Mouse (Mus musculus) gastrocnemius, adult 2 months (tissue): Measurements from ENCODE around the gene Slc8a2. TPM values are rescaled to one million over a fixed set of nuclear protein-coding genes. Genes with fewer than 3 reads are reported as not detected.
A peak's percentile ranks its signal among the peaks of the same experiment; 100 is the strongest.

Experiments
- DNase-seq: peaks from one replicate; pipeline ENCODE4 v3.0.0; 2022
- H3K27ac ChIP-seq: fragments of 200-600 bp; 2 replicates; pipeline ENCODE4 v1.8.1; 2022; ENCODE audit warnings: mild to moderate bottlenecking
- H3K4me3 ChIP-seq: fragments of 200-600 bp; 2 replicates; pipeline ENCODE4 v1.8.1; 2022; ENCODE audit warnings: mild to moderate bottlenecking, moderate library complexity
- CTCF ChIP-seq: fragments of 200-600 bp; IDR thresholded peaks from 2 replicates; pipeline ENCODE4 v1.8.1; 2022; ENCODE audit warnings: antibody characterized with exemption, mild to moderate bottlenecking, moderate library complexity
- intact Hi-C: fragments of 180-260 bp; cut with DNase I; formaldehyde crosslinking; loops from one replicate; pipeline ENCODE4 v1.15.1; 2025
- long read RNA-seq, 2 experiments: library from polyadenylated mRNA; stranded (forward); transcript quantifications; one replicate each; pipeline ENCODE4 v2.0.0; 2021
- total RNA-seq, 2 experiments: library from RNA; stranded (reverse); gene quantifications; 2 replicates each; pipeline ENCODE4 v1.2.3; 2021

Slc8a2 gene
- under 1 TPM; 0.08 to 0.28 TPM for total RNA-seq
- long read RNA-seq, experiment 1, full-length matches to known transcripts: 1 of 1 reads
- long read RNA-seq, experiment 1, partial matches to known transcripts: 0 of 1 reads
- long read RNA-seq, experiment 1, other reads (novel, unspliced or antisense): 0 of 1 reads
- long read RNA-seq, experiment 2: 0 reads

DNA sequence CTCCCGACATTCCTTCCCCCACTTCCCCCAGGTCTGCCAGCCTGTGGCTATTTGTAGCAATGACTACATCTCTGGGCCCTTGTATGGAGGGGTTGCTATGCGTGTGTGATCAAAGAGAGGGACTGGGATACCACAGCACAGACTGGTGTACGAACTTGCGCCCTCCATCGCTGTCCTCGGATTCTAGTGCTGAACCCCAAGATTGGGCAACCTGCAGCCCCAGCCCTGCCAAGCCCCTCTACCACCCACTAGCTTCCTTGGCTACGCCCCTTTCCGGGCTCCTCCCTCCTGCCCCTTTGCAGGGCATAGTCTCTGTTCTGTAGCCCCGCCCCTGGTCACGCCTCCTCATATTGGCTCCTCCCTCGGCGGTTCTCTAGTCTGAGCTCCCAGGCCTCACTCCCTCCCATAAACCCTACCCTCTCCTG lies at the start of gene Slc8a2:
TSS of gene Slc8a2 (plus strand) at position 406 of the 425 bp plus-strand sequence.
- peak; percentile 85 for DNase-seq
- Histone ChIP-seq H3K27ac (peak within 1 kb of the TSS; percentile 84), H3K4me3 (peak within 1 kb of the TSS; percentile 75)
- intact Hi-C loops: loop anchor here (2.0 kb wide), 1 partner anchor 25 kb away; no protein-coding TSS in a partner anchor
- TF ChIP-seq CTCF: no peak

DNA sequence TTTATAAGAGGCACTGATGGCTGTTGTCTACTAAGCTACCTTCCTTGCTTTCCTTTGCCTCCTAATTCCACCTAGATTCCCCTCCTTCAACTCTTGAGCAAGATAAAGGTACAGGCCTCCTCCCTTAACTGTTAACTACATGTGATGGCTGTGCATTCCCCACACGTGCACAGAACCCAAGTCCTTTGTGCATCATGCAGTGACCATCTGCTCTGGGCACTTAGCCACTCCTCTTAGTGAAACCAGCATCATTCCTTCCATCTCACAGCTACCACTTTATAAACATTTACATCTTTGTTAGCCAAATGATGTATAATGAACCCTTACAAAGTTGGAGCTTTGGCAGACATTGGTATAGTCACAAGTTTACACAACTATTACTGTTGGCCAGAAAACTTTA lies 49.7 kb upstream of the Slc8a2 start:
- DNase-seq: no peak
- H3K27ac ChIP-seq: no peak overlapping the region
- TF ChIP-seq CTCF: no peak
- intact Hi-C loops: loop anchor here (5.0 kb wide), 1 partner anchor 77 kb away; no protein-coding TSS in a partner anchor
- no peak overlapping the region for H3K4me3 ChIP-seq

- H3K27ac ChIP-seq: no peak overlapping the region
- intact Hi-C loops: no loop called here
- H3K4me3 ChIP-seq: no peak overlapping the region
- no peak for TF ChIP-seq CTCF
- no peak for DNase-seq
These were observed 49.0 kb upstream of the Slc8a2 start for GRCm38 (mm10) chr7:16080581-16080980.

GRCm38 (mm10) chr7:16083361-16083760 lies 46.3 kb upstream of the Slc8a2 start:
- intact Hi-C loops: no loop called here
- no peak for DNase-seq
- TF ChIP-seq CTCF: no peak
- H3K27ac ChIP-seq: no peak overlapping the region
- H3K4me3 ChIP-seq: no peak overlapping the region

- no peak for TF ChIP-seq CTCF
- intact Hi-C loops: no loop called here
These were observed 42.0 kb upstream of the Slc8a2 start for GRCm38 (mm10) chr7:16087587-16087986.

DNA sequence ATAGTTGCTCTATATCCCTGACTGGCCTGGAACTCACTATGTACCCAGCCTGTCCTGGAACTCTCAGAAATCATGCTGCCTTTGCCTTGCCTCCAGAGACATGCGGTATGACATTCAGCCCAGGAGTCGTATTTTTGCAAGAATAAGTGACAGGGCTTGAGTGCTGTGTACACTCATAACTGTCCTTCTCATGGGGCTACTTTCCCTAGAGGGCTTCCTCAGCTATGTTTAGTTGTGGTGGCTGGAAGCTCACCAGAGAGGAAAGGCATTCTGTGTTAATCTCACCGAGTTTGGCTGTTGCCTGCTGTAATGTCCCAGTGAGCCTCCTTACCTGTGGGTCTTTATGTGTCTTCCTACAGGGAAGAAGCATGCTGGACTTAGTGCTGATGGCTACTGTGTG lies 35.0 kb upstream of the Slc8a2 start:
- no peak overlapping the region for H3K4me3 ChIP-seq
- H3K27ac ChIP-seq: no peak overlapping the region
- no peak for DNase-seq
- intact Hi-C loops: no loop called here
- no peak for TF ChIP-seq CTCF

More at GRCm38 (mm10) chr7:16087587-16087986, 42.0 kb upstream of the Slc8a2 start:
- Histone ChIP-seq H3K4me3 (no peak overlapping the region), H3K27ac (no peak overlapping the region)
- no peak for DNase-seq

- Histone ChIP-seq H3K4me3 (peak within 1 kb of the TSS; percentile 88), H3K27ac (peak within 1 kb of the TSS; percentile 95)
- intact Hi-C loops: loop anchor here (1.0 to 2.0 kb wide), 3 partner anchors 20 to 55 kb away; partner anchors contain the start of gene Kptn
- TF ChIP-seq CTCF: peak; percentile 84
- DNase-seq: peak; percentile 100
These were observed 31.3 kb upstream of the Slc8a2 start, which contains the start of gene Napa for GRCm38 (mm10) chr7:16098021-16099017. Gene Napa (plus strand): TSS chr7:16098458.

DNA sequence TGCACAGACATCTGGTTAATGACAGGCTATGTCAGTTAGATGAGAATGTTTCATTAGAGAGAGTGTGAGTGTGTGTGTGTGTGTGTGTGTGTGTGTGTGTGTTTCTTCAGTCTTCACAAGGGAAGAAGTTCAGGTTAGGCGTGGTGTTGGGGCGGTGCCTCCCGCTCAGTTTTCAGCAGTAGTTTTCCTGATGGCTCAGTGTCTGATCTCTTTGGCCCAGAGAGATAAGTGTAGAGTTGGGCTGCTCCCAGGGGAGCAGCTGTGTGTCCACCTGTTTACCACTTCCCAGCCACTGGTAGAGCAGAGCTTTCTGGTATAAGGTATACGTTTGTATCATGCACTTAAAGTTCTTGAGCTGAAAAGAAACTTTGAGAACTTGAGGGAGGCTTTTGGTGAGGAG lies 29.7 kb upstream of the Slc8a2 start:
- no peak for TF ChIP-seq CTCF
- DNase-seq: no peak
- H3K27ac ChIP-seq: peak overlapping the region; percentile 95
- peak overlapping the region; percentile 88 for H3K4me3 ChIP-seq
- intact Hi-C loops: loop anchor here (2.0 kb wide), 2 partner anchors 19 to 51 kb away; partner anchors contain the start of gene Kptn

DNA sequence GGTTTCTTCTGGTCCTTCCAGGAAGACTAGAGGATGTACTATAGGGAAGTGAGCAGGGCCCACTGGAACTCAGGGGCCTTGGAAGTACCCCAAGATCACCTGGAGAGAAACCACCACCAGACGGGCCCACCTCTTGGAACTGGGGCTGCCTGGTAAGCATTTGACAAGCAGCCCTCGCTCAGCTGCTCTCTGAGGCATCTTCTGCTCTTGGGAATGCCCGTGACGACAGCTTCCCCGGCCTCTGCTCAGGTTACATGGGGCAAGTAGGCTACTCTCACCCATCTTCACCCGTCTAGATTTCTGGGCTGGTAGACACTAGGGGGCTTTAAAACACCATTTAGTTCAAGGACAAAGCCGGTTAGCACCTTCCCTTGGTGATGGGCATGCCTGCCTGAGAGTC lies 28.5 kb upstream of the Slc8a2 start:
- H3K4me3 ChIP-seq: peak overlapping the region; percentile 88
- H3K27ac ChIP-seq: peak overlapping the region; percentile 95
- peak; percentile 72 for DNase-seq
- intact Hi-C loops: no loop called here
- TF ChIP-seq CTCF: no peak

DNA sequence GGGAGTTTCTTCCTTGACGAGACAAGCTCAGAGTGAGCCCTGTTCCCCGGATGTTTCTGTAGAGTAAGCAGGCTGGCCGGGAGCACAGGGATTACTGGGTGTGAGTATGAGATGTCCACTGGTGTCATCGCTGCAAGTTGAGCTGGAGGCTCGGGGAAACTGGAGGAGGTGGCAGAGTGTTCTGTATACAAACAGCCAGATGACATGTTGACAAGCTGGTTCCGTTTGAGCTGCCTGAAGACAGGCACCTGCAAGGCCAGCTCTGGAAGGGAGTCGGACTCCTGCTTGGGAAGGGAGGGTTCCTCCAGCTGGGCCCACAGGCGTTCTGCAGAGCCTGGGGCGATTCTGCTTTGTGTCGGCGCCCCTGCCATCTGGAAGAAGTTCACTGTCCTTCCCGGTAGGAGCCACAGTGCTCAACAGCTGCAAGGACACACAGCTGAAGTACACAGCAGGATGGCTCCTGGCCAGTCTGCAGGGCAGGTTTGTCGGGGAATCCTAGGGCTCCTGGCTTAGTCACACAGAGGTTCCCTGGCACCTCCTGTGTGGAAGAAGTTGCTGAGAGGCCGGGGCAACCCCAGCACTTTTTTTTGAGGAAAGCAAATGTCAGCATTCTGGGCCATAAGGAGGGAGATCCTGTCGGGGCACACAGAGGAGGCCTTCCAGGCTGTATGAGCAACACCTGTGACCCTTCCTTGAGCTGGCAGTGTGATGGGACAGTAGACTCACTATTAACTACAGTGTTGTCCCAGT lies 27.7 kb upstream of the Slc8a2 start:
- intact Hi-C loops: no loop called here
- TF ChIP-seq CTCF: no peak
- Histone ChIP-seq H3K27ac (peak overlapping the region; percentile 95), H3K4me3 (peak overlapping the region; percentile 88)
- DNase-seq: peak; percentile 66

GRCm38 (mm10) chr7:16102686-16103226 lies 26.9 kb upstream of the Slc8a2 start:
- DNase-seq: no peak
- peak overlapping the region; percentile 52 for H3K4me3 ChIP-seq
- TF ChIP-seq CTCF: no peak
- H3K27ac ChIP-seq: peak overlapping the region; percentile 95
- intact Hi-C loops: no loop called here

DNA sequence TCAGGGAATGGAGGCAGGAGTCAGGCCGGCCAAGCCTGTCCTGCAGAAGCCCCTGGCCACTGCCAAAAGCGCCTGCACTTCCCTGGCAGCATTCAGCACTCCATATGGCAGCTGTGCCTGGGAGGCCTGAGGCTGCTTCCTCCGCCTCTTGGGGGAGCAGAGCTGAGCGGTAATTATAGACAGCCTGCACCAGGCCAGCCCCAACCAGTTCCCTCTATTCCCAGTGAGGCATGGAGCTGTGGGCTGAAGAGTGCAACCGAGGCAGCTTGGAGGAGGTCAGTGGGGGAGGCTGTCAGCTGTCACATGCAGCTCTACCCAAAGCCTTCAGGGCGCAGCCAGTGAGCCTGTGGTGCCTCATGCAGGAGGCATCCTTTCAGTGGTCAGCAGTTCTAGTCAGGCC lies 25.9 kb upstream of the Slc8a2 start:
- H3K27ac ChIP-seq: peak overlapping the region; percentile 95
- peak; percentile 58 for DNase-seq
- H3K4me3 ChIP-seq: peak overlapping the region; percentile 52
- intact Hi-C loops: no loop called here
- peak; percentile 5; the same call in 1 of the 2 replicates for TF ChIP-seq CTCF
